Mouse (Mus musculus) embryo, embryonic 10.5 days (tissue): ENCODE measurements at regions not wholly inside any gene's neighbourhood (a gene's known extent, or its start where the extent isn't known, plus 50 kb on each side); places are given as distances from the start of the nearest gene placed in this dataset.
A peak's percentile ranks its signal among the peaks of the same experiment; 100 is the strongest.

Source experiments
- DNase-seq: peaks from one replicate; pipeline ENCODE4 v3.0.0-alpha.2; 2015; ENCODE audit warnings: low spot score

DNA sequence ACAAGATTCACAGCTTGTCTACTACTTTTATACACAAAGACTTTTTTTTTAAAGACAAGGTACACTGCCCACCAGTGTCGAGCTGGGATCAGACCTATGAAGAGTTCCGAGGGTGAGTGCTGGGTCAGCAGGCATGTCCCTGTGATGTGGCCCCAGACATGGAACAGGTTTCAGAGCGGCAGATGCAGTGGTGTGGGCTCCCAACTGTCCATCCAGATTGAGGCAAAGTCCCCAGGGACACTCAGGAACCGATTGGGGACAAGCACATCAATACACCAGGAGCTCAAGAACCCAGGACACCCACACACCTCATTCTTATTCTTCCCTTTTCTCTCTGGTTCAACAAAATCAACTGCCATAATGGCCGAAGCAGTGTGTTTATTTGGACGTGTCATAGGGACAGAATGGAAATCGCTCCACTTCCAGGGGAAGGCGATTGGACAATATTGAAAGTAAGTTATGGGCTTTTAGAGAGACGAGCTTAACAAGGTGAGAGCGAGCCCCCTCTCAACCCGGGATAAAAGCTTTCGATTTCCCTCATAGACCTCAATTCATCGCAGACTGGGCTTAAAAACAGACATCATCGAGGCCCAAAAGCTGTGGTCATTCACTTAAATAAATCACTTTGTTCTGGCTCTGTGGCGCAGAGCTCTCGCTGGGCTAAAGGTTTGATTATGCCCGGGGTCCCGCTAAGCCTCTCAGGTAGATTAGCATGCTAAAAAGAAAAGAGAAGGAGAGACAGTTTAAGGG, 127.6 kb upstream of the Zdhhc25 start:
- no peak for DNase-seq

DNA sequence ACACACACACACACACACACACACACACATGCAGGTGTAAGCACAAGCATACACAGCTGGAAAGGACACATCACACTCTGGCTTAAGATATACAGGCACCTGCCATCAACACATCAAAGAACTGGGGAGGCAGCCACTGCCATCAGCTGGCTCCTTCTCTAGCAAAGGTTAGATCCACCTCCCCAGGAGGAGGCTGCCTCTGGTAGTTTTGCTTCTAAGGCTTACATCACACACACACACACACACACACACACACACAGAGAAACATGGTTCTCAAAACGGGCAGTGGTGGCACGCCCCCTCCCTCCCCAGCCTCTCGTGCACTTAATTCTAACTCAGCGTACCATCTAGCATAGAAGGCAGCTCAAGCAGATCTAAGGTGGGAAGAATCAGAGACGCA, 126.9 kb upstream of the Zdhhc25 start:
- no peak for DNase-seq

DNA sequence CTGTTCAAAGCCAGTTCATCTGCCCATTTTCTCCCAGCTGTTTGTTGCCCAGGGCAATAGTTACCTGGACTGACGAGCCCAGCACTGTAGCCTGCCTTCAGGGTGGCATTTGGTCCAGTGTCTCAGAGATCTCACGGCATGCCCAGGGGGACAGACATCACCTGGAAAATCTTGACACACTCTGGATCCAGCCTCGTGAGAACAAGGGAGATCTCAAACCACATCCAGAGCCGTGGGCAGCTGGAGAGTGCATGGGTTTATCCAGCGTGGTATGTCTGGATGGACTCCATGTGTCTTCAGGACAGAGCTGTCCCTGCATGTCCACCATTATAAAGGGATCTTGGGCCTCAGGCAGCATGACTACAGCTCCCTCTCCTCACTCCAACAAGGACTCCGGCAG, 116.6 kb upstream of the Zdhhc25 start:
- DNase-seq: no peak

DNA sequence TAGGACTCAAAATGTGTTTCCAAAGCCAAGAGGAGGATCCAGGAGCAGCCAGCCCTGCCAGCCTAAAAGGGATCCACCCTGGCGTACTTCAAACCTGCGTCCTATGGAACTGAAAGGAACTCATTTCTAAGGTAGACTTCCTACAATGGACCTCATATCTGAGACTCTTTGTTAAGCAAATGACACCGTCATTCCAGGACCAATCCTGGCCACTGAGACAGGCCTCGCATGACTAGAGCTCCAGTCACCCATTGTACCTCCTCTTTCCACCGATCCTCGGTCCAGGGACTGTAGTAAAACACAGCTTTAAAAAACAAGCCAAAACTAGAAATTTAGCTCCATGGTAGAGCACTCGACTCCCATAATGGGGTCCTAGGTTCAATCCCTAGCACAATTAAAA, 110.4 kb upstream of the Zdhhc25 start:
- no peak for DNase-seq

DNA sequence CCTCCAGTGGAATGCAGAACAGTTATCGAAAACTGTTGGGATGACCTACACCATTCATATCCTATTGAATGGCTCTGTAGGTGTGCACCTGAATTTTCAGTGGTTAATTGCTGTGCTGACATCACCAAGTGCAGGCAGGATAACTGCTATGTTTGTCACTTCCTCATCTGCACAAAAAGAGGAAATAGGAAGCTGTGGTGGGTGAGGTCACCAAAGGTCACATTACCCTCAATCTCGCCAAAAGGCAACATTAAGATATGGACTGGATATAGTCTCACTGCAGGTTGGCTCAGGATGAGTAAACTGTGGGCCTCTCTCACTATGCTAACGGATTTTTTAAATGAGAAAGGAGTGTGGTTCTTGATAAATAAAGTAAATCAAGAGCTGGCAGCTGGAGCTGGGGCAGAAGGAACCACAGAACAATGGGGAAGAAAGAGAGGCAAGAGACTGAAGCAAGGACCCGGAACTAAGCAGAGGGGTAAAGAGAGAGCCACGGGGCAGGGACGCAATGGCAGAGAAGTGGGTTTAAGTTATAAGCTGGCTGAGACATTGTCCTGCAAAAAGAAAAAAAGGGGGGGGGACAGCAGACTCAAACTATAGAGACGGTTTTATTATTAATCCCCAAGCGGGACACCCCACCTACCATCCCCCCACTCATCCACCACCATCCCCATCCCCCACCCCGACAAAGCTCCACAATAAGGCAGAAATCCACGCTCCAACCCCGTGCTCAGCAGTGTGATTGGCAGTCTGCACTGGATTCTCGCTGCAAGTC, 109.6 kb upstream of the Zdhhc25 start:
- DNase-seq: no peak

DNA sequence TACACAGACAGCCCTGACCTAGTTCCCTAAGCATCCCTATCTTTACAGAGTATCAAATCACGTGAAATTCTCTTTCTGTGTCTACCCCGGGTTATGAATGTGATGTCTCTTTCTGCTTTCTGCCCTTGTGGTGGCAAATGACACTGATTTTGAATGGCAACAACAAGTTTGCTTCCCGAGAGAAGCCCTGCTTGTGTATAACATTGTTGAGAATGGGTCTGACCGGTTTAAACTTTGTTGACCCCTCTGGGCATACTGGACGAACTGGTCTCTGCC, 109.1 kb upstream of the Zdhhc25 start:
- DNase-seq: no peak

DNA sequence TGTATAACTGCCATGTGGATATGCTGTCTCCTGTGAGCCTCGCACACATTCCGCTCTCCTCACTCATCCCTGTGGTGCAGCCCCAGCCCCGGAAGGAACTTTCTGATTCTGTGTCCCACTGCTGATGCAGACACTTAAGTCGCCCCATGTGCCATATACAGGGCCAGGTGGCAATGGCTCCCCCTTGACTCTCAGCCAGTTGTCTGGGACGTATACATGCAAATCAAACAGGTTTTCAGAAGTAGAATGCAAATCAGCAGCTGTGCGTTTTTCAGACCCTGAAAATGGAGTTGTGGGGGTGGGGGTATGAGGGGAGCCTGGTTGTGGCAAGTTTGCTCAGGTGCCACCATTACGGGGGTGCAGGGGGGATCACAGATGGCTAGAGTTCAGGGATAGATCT, 102.1 kb upstream of the Zdhhc25 start:
- no peak for DNase-seq

DNA sequence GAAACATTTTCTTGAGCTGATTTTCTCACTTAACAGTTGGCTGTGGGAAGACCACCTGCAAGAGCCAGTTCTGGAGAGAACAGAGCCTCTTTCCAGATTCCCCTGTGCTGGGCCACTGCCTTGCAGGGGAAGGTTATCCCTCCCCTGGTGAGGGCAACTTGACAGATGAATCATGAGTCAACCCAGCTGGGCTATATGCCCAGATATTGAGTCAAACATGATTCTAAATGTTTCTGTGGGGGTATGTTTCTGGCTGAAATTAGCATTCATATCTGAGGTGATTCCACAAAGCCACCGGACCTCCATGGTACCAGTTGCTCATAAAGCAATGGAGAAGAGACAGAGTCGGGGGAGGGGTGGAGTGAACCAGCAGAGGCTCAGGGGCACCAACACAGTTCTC, 97.8 kb upstream of the Zdhhc25 start:
- DNase-seq: no peak

DNA sequence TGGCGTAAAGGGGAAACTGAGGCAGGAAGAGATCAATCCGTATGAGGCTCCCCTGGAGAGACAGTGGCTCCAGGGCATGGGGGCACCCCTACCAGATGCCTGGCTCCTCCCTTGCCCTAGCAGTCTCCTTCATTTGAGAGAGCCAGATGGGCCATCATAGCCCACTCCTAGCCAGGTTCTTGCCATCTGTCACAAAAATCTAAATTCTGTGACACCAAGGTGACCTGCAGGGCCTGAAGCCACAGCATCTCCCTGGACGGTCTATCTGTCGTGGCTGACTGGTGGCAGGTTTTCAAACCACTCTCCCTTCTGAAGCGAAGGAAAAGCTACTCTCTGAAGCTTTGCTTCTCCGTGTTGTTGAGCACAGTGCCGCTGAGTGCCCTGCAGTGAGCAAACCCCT, 96.2 kb upstream of the Zdhhc25 start:
- no peak for DNase-seq

DNA sequence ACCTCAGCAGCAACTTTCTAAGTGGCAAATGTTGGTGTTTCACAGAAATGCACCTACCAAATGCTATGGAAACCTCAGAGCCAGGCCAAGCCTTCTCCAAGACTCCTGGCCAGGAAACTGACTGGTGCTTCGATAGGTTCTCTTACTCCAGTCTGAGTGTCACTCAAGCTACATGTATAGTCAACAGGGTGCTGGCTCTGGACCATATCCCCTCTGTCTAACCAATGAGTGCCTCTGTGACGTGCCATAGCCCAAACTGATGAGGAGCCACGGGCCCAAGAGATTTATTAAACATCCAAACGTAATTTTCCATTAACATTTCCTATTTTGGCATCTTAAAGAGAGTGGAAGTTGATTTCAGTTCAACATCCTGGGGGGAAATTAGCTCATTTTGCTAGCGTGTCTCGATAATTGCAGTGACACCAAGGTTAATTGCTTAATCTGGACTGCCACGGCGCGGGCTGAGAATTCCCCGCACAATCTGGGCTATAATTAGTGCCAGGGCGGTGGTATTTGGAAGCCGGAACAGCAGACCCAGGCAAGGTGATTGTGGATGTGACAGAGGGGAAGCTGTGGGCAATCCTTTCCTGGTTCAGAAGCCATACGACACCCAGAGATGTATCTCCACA, 94.5 kb upstream of the Zdhhc25 start:
- no peak for DNase-seq

DNA sequence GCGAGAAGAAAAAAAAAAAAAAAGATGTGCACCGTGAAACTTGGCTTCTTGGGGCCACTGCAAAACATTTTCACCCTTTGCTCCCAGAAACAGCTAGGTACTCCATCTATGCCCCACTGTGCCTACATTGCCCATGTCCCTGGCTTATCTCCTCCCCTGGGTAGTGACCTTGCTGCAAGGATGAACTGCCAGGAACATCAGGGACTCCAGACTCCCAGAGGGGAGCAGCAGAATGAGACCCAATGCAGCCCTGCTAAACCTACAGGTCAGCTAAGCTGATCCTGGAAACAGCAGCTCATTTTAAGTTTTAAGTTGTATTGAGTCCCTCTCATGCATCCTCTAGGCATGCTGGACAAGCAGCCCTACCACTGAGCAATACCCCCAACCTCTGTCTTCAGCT, 92.2 kb upstream of the Zdhhc25 start:
- DNase-seq: no peak

DNA sequence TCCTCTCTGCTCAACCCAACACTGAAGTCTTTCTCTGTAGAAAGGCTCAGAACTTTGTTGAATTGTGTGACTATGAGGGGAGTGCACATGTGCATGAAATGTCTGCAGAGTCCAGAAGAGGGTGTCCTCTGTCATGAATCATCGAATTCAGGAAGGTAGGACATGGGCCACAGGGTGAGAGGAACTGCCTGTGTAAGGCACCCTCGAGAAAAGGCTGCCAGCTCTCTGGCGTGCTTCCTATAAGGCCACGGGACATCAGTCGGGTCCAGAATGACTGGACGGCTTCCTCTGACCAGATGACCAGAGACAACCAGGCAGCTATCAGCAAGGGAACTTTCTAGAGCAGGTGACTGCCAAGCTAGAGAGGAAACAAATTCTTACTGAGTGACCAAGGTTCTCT, 91.1 kb upstream of the Zdhhc25 start:
- DNase-seq: no peak

DNA sequence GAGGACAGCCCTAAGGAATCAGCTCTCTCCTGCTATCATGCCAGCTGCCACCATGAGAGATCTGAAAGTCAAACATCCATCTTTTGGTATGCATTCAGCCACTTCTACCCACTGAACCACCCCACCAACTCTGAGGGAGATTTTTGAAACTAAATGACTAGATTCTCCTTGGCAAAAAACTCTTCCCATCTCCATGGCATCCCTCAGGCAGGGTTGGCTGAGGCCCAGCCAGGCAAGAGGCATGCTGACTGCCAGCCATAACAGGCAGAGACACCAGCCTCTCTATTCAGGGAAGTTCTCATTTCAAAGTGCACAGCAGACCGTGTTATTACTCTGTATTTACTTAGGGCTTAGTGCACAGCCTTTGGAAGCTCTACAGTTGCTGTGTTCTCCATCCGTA, 90.5 kb upstream of the Zdhhc25 start:
- DNase-seq: no peak

DNA sequence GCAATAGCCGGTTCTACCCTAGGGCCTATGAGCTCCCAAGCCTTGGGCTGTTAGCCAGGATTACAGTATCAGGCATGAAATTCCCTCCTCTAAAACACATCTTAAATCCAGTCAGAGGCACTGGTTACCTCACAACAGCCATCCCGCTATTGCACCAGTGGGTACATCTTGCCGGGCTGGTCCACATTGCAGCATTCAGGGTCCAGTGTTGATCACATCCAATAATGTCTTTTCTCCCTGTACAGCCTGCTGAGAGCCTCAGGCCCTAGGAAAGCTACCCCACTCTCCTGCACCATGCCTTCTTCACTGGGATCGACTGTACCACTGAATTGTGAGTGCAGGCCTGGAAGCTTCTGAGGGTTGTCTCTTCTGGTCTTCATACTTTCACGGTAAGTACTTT, 86.0 kb upstream of the Zdhhc25 start:
- DNase-seq: no peak

DNA sequence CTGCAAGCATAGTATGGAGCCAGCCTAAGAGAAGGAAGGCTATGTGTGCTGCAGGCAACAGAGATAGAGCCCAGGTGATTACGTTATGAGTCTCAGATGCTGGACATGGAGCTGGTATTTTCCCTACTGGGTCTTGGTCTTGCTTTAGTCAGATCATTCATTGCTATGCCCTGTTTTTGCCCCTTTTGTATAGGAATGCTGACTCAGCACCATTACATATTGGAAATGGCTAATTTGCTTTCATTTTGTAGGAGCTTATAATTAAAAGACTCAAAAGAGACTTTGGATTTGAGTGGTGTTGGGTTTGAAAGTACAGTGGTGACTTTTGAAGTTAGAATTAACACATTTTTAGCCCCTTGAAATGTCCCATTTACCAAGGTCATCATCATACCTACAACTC, 68.9 kb upstream of the Zdhhc25 start:
- DNase-seq: no peak

DNA sequence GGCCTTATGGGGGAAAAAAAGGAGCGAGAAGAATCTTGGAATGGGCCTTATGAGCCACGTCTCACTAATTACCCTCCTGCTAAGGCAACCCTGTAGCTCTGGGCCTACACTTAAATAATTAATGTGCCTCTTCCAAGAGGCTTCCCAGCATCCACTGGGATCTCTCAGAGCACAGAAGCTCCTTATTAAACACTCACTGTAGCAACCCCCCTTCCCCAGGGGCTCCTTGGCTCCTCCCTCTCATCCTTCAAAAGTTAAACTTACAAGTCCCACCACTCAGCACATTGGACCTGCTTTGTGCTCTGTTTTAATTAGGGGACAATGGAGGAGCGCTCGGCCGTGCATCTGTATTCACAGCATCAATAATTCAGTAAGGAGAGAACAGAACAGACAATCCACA, 68.1 kb upstream of the Zdhhc25 start:
- peak; percentile 37 for DNase-seq

DNA sequence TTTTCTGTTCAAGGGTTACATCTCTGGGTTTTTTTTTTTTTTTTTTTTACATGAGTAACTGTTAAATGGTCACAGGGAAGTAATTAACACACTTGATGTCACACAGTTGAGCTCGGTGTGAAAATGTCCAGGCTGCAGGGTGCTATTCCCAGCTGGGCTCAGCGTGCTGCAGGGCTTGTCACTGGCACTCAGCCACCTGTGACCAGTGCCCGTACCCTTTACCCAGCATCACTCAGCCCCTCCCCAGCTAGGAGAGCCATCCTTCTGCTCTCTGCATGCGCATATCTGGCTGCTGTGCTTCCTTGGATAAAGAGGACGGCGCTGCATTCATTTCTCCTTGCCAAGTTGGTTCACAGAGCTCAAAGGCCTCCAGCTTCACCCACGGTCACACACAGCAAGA, 66.7 kb upstream of the Zdhhc25 start:
- DNase-seq: no peak

DNA sequence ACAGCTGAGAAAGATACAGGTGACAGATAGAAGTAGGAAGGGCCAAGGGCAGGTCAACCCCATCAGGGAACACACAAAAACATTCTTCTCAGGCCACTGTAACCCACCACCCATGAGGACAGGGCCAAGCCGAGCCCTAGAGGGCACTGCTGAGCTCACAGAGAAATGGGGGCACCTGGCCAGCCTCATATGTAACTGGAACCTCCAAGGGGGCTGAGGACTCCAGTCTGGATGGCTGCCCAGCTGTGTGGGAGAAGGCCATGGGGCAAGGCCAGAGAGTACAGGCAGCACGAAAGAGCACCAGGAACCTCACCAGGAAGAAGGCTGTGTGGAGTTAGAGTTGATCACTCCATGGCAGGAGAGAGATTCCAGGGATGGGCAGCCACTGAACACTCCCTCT, 64.6 kb upstream of the Zdhhc25 start:
- DNase-seq: no peak

DNA sequence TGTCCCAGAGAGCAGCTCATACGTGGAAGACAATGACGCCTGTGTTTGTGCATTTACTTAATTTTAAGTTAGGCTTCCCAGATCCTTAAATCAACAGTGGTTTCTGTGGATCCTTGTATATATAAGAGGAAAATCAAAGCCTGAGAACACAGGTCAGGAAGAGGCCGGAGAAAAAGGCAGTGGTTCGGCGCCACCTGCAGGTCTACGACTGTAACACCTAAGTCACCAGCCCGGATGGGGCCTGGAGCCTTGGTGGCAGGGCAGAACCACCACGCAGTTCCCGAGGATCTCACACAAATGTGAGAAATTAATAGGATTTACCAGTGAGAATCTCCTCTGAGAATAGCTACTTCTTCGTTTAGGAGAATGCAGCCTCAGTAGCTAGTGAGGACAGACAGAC, 62.9 kb upstream of the Zdhhc25 start:
- peak; percentile 78 for DNase-seq

DNA sequence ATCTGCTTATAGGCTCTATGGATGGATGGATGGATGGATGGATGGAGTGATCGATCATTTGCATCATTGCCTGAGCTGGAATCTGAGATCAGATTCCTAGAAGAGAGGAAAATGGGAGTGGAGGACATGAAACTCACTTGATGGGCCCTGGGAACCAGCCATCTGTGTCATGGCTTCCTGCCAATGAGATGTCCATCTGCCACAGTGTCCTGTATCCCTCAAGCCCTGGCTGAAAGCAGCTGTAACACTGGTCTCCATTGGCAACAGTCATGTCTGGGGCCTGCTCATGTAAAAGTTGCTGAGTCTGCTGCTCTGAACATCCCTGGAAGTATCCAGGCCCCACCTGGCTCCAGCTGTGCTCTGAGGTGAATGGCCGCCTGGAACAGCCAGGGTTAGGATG, 57.5 kb upstream of the Zdhhc25 start:
- DNase-seq: no peak

DNA sequence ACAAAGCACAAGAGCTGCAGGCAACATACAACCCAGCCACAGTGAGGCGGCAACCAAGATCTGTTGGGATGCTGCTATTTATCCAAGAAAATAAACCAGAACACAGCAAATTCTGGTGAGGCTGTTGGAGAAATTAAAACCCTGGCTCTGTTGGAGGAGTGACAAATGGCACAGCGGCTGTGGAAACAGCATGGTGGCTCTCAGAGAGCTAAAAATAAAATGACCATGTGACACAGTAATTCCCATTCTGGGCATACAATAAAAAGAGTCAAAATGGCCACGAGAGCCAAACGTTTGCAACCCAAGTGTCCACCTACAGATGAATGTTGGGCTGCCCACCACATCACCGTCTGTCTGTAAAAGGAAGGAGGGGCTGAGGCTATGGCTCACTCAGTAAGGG, 55.9 kb upstream of the Zdhhc25 start:
- DNase-seq: no peak

DNA sequence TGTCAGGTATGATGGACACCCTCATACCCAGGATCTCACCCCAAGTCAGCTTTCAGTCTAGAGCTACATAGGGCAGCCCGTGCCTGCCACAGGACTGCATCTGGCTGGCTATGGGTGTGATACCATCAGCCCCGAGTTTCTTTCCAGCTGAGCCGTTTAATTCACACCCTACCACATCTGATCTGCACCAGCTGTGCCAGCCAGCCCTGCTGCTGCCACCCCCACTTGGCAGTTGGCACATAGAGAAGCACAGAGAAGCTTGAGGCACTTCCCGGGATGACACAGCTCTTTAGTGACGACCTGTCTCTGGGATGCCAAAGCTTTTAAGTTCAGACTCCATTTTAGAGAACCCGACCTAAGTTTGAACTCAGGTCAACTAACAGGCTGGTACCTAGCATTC, 51.8 kb upstream of the Zdhhc25 start:
- DNase-seq: no peak
